Mouse (Mus musculus): ENCODE measurements at regions not wholly inside any gene's neighbourhood (a gene's known extent, or its start where the extent isn't known, plus 50 kb on each side); places are given as distances from the start of the nearest gene placed in this dataset.

- TF ChIP-seq CTCF (IDR thresholded peaks at IDR 0.05; ENCODE audit: extremely low read depth, insufficient read depth, low read length), result no peak
- no peak for TF ChIP-seq POLR2A (IDR thresholded peaks at IDR 0.05; ENCODE audit: extremely low read depth, insufficient read depth, low read length)
Measured at GRCm38 (mm10) chr17:69683091-69683490, 244.0 kb downstream of the Akain1 start.

All from cortical plate, adult 2 months (tissue).